Mouse (Mus musculus) hindbrain, embryonic 13.5 days (tissue): Measurements from ENCODE around the gene Nckap5. TPM values are rescaled to one million over a fixed set of nuclear protein-coding genes. Genes with fewer than 3 reads are reported as not detected.

Experiments
- ATAC-seq: fragments of 200-750 bp; cut with Nextera tagmentation; 2 replicates; pipeline ENCODE4 v1.8.0; 2017; ENCODE audit warnings: moderate TSS enrichment; ENCODE audit not compliant: low FRiP score
- H3K27ac ChIP-seq: fragments of 300-500 bp; sonication (generic); 2 replicates; pipeline ENCODE4 v1.5.1; 2015; ENCODE audit warnings: inconsistent platforms, mild to moderate bottlenecking, moderate library complexity
- H3K27me3 ChIP-seq: fragments of 300-500 bp; sonication (generic); 2 replicates; pipeline ENCODE4 v1.6.1; 2015; ENCODE audit warnings: mild to moderate bottlenecking, inconsistent platforms
- H3K36me3 ChIP-seq: fragments of 300-500 bp; sonication (generic); 2 replicates; pipeline ENCODE4 v1.6.1; 2015; ENCODE audit warnings: mild to moderate bottlenecking, inconsistent platforms
- H3K4me1 ChIP-seq: fragments of 300-500 bp; sonication (generic); replicated peaks from 2 replicates; pipeline ENCODE4 v1.6.1; 2015; ENCODE audit warnings: inconsistent platforms
- H3K4me2 ChIP-seq: fragments of 300-500 bp; sonication (generic); 2 replicates; pipeline ENCODE4 v1.6.1; 2015; ENCODE audit warnings: inconsistent platforms, mild to moderate bottlenecking, moderate library complexity
- H3K4me3 ChIP-seq: fragments of 300-500 bp; sonication (generic); 2 replicates; pipeline ENCODE4 v1.5.1; 2015; ENCODE audit warnings: mild to moderate bottlenecking, inconsistent platforms
- H3K9ac ChIP-seq: fragments of 300-500 bp; sonication (generic); 2 replicates; pipeline ENCODE4 v1.6.1; 2015; ENCODE audit warnings: mild to moderate bottlenecking, inconsistent platforms
- H3K9me3 ChIP-seq: fragments of 300-500 bp; sonication (generic); 2 replicates; pipeline ENCODE4 v1.6.1; 2016; ENCODE audit warnings: inconsistent platforms
- WGBS: fragments of 180-500 bp; shearing (Covaris S2); methylation state at CpG from one replicate; pipeline ENCODE4 v1.1.7; 2015; 5-methylcytosine and 5-hydroxymethylcytosine counted together
- polyA plus RNA-seq: library from polyadenylated mRNA; unstranded; fragments of >200 nt; fragmentation: Nextera tagmentation; extraction: Ambion mirVana; gene quantifications from 2 replicates; pipeline ENCODE4 v1.2.1, GENCODE M21; 2015

Nckap5 gene
- polyA plus RNA-seq, 1 experiment from 2014 or later = 18.6 TPM

DNA sequence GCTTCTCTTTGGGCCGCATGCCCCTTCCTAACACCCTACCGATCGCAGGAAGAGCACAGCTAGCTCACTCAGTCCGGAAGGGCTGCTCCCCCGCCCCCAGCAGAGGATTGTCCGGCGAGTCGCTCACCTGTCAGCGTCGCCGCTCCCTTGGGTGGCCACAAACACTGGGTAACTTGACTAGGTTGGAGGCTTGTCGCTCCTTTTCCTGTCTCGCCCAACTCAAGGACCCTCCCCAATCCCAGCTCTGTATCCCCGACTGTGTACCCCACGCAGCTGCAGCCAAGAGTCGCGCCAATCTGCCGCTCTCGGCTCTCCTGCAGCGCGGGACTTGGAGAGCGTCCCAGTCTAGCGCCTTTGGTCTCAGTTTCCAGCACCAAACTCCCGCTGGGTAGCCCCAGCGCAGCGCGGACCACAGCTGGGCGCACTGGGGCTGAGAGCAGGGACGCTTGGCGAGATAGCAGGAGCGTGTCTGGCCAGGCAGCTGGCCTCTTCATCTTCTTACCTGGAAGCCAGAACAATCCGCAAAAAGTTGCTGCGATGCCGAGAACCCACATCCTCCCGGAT, 919.2 kb downstream of the Nckap5 start:
- WGBS = under 1% methylated on average over 35 of the region's 35 CpGs
- peaks cover 27% of the 10 kb centered on the region for H3K27me3 ChIP-seq
- ATAC-seq = peak; percentile 50

DNA sequence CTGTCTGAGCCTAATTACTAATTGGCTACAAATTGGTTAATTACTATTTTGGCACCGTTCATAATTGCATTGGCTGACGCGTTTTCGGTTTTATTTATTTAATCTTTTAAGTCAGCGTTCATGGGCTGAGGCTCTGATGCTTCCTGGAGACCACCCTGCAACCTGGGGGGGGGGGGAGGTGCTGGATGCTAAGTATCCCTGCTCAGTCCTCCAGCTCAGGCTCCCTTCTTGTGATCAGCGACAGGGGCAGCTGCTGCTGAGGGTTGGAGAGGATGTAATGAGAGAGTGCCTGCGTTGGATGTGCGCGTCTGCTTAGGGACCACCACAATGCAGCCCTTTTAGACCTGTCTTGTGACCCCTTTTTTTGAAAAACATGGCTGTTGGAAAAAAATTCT, 919.7 kb downstream of the Nckap5 start:
- Histone ChIP-seq H3K4me2 (peak overlapping the region; percentile 98), H3K36me3 (no peaks in the 10 kb centered on the region), H3K9me3 (no peaks in the 10 kb centered on the region), H3K9ac (peak overlapping the region; percentile 81), H3K4me3 (peak overlapping the region; percentile 57), H3K27me3 (peaks cover 27% of the 10 kb centered on the region), H3K4me1 (peaks cover 32% of the 10 kb centered on the region), H3K27ac (peak overlapping the region; percentile 64; the same call in 1 of the 2 replicates)
- peak; percentile 27; the same call in 1 of the 2 replicates for ATAC-seq
- 3% methylated on average over 9 of the region's 9 CpGs for WGBS

More for the DNA sequence above, 919.2 kb downstream of the Nckap5 start:
- Histone ChIP-seq H3K9me3 (no peaks in the 10 kb centered on the region), H3K4me3 (peak overlapping the region; percentile 57), H3K4me2 (peak overlapping the region; percentile 98), H3K9ac (peak overlapping the region; percentile 81), H3K36me3 (no peaks in the 10 kb centered on the region), H3K4me1 (peaks cover 32% of the 10 kb centered on the region), H3K27ac (peak overlapping the region; percentile 64)

DNA sequence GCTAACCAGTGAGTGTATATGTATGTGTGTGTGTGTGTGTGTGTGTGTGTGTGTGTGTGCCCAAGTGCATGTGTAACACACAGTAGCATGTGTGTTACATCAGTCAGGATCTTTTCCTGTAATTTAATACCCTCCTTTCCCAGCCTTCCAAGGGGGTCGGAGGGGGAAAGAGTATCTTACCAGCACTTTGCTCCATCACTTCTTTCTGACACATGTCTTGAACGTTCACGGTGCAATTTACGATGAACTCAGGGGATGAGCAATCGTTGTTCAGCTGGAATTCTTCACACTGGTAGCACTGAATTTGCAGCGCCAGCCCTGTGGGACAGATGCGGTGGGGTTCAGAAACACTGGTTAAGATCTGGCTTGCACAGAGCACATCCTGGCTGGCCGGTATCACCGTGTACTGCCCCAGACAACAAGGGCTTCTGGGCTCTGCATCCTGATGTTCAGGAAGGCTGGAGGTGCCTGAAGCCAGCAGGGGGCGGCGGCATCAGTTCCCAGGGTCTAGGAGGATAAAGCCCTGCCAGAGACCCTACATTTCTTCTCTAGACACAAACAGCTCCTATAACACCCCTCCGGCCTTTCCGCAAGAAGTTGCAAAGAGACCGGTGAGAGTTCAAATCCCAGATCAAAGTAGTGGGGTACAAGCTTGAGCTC, 920.3 kb downstream of the Nckap5 start:
- peak overlapping the region; percentile 98 for H3K4me2 ChIP-seq
- peaks cover 32% of the 10 kb centered on the region for H3K4me1 ChIP-seq
- H3K9ac ChIP-seq = peak overlapping the region; percentile 81
- H3K27me3 ChIP-seq = peaks cover 27% of the 10 kb centered on the region
- no peaks in the 10 kb centered on the region for H3K9me3 ChIP-seq
- H3K27ac ChIP-seq = peak overlapping the region; percentile 3; the same call in 1 of the 2 replicates
- WGBS = 12% methylated on average over 14 of the region's 14 CpGs
- H3K36me3 ChIP-seq = no peaks in the 10 kb centered on the region
- peak overlapping the region; percentile 57 for H3K4me3 ChIP-seq
- peak; percentile 9; the same call in 1 of the 2 replicates for ATAC-seq

DNA sequence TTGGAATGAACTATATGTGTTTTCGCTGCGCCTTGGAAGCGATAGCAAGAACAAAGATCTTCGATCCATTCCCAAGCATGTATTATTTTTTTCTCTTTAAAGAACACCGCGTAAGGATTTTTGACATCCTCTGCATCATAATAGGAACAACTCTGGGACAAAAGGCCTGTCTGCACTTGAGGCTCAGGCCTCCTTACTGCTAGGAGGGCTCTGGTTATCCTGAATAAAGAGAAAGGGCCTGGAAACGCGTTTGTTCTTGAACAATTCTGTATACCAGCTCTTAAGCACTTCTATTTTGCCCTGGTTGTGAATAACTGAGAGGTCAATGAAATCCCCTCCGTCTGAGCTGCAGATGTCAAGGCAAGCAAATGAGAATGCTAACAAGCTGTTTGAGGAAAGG, 937.4 kb downstream of the Nckap5 start:
- whole genome bisulfite sequencing = 48% methylated on average over 9 of the region's 9 CpGs
- H3K4me2 ChIP-seq = no peak overlapping the region
- no peak overlapping the region for H3K4me3 ChIP-seq
- H3K27me3 ChIP-seq = no peaks in the 10 kb centered on the region
- H3K27ac ChIP-seq = no peak overlapping the region
- peaks cover 8% of the 10 kb centered on the region; the same call in 1 of the 2 replicates for H3K4me1 ChIP-seq
- H3K9ac ChIP-seq = no peak overlapping the region
- no peak for ATAC-seq
- no peaks in the 10 kb centered on the region for H3K36me3 ChIP-seq
- H3K9me3 ChIP-seq = no peaks in the 10 kb centered on the region

DNA sequence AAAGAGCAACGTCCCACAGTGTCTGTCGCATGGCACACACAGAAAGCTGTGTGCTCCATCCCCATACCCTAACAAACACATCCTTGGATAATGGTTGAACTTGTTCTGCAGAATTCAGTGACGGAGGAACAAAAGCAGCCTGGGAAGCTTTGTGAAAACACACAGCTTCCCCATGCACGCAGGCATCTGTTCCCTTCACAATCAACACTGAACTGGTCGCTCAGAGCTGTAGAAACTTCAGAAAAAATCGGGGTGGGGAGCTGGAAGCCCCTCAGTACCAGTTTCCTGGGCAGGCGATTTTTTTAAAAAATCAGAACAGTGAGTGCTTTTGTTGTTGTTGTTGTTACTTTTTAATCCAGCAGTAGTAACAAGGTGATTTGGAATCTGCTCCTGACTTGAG, 960.5 kb downstream of the Nckap5 start:
- WGBS = 16% methylated on average over 7 of the region's 7 CpGs
- no peaks in the 10 kb centered on the region for H3K9me3 ChIP-seq
- no peak overlapping the region for H3K27ac ChIP-seq
- no peaks in the 10 kb centered on the region for H3K36me3 ChIP-seq
- no peaks in the 10 kb centered on the region for H3K27me3 ChIP-seq
- H3K9ac ChIP-seq = no peak overlapping the region
- no peak for ATAC-seq
- no peak overlapping the region for H3K4me3 ChIP-seq
- no peaks in the 10 kb centered on the region; the same call in 1 of the 2 replicates for H3K4me1 ChIP-seq
- no peak overlapping the region for H3K4me2 ChIP-seq
